Mouse (Mus musculus) c-Kit-negative CD71-positive TER-119-positive erythroid progenitor cells, embryonic 14.5 days (primary cell): Measurements from ENCODE around the gene Tchhl1.
"Not testable (repeated sequence)": the region's sequence is repeated elsewhere in the genome, so short reads cannot be mapped to it uniquely, and the experiment has no call there.

Source experiments
- DNase-seq: peaks from one replicate; pipeline ENCODE4 v3.0.0-alpha.2; 2013; ENCODE audit warnings: low read depth, low spot score

The Tchhl1 gene

DNA sequence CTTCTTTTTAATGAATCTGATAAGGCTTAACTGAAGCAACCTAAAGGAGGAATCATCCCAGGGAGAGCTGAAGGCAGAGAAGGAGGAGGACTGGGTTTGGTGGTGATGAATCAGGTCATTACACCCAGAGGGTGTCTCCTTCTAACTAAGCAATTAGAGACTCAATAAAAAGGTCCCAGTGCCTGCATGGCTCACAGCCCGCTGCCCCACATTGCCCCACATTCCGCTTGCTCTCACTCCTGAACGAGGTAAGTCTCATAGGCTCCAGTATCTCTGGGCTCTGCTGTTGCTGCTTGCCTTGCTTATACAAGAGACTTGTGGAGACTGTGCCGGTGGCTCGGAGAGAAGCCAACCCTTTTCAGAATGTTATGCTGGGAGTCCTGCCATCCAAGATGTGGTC, at the start of gene Tchhl1:
Tchhl1 (plus strand) TSS at position 194 of the 400 bp plus-strand sequence.
- no peak for DNase-seq

DNA sequence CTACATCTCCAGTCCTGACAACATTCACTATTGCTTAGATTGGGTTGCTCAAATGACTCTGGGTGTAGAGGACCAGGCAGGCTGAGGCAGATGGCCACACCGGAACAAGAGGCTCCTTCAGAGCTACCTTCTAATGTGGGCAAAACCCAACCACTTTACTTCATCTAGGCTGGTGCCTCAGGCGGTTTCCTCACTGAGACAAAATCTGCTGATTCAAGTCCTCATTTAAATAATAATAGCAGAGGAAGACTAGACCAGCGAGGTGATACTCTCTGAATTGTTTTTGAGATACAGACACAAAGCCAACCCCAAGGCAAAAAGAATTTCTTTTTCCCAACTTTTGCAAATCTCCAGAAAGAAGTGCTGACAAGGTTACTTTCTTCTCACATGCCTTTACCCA, 36.9 kb upstream of the Tchhl1 start:
- DNase-seq, result no peak

DNA sequence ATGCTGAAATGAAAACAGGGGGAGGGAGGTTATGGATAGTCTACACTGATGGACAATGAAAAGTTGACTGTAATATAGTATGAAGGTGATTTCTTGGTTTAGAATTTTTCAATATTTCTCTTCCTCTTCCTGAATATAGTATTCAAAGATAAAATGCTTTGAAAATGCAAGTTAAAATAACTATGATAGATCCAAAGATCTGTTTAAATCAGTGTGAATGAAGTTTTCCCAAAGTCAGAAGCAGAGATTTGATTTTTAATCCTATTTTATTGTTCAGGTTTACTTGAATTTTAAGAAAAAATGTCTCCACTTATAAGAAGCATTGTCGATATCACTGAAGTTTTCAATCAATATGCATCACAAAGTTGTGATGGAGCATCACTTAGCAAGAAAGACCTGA, 26.5 kb upstream of the Tchhl1 start, which contains the start of gene Tchh:
Tchh (plus strand) TSS at position 301 of the 400 bp plus-strand sequence.
- no peak for DNase-seq

DNA sequence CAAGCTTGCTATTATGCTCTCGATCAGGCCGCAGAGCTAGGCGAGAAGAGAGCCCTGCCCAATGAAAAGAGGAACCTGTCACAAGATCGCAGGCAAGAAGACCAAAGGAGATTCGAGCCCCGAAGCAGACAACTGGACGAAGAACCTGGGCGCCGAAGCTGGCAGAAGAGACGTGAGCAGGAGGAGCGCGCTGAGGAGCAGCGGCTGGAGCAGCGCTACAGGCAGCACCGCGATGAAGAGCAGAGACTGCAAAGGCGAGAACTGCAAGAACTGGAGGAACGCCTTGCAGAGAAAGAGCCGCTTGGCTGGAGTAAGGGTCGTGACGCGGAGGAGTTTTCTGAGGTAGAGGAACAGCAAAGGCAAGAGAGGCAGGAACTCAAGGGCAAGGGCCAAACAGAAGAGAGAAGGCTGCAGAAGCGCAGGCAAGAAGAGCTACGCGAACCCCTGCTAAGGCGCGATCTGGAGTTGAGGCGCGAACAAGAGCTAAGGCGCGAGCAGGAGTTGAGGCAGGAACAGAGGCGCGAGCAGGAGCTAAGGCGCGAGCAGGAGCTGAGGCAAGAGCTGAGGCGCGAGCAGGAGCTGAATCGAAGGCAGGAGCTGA, 25.0 kb upstream of the Tchhl1 start:
- DNase-seq, result no peak

DNA sequence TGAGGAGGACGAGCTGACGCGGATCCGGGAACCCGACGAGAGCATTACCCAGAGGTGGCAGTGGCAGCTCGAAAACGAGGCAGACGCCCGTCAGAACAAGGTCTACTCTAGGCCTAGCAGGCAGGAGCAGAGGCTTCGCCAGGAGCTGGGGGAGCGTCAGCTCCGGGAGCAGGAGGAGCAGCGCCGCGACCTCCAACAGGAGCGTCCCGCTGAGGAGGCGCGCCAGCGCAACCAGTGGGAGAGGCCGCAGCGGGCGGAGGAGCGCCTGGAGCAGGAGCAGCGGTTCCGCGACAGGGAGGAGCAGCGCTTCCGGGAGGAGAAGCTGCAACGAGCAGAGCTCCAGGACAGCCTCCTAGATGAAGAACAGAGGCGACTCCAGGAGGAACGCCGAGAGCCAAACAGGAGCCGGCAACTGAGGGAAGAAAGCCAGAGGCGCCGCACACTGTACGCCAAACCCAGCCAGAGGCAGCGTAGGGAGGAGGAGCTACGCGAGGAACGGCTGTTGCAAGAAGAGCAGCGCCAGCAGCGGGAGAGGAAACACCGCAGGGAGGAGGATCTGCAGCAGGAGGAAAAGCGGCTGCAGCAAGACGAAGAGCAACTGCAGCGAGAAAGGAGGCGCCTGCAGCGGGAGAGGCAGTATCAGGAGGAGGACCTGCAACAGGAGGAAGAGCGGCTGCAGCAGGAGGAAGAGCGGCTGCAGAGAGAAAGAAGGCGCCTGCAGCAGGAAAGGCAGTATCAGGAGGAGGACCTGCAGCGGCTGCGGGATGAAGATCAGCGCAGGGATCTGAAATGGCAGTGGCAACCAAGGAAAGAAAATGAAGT, 24.0 kb upstream of the Tchhl1 start:
- no peak for DNase-seq

DNA sequence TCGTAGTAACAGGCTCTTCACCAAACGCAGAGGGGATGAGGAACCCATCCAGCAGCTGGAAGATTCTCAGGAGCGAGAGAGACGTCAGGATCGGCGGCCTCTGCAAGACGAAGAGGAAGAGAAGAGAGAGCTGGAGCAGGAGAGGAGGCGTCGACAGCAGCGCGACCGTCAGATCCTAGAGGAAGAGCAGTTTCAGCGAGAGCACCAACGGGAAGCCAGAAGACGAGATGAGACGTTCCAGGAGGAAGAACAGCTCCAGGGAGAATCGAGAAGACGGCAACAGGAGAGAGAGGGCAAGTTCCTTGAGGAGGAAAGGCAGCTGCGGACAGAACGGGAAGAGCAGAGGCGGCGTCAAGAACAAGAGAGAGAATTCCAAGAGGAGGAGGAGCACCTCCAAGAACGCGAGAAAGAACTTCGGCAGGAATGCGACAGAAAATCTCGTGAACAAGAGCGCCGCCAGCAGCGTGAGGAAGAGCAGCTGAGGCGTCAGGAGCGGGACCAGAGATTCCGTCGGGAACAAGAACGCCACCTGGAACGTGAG, 23.3 kb upstream of the Tchhl1 start:
- DNase-seq, result no peak

DNA sequence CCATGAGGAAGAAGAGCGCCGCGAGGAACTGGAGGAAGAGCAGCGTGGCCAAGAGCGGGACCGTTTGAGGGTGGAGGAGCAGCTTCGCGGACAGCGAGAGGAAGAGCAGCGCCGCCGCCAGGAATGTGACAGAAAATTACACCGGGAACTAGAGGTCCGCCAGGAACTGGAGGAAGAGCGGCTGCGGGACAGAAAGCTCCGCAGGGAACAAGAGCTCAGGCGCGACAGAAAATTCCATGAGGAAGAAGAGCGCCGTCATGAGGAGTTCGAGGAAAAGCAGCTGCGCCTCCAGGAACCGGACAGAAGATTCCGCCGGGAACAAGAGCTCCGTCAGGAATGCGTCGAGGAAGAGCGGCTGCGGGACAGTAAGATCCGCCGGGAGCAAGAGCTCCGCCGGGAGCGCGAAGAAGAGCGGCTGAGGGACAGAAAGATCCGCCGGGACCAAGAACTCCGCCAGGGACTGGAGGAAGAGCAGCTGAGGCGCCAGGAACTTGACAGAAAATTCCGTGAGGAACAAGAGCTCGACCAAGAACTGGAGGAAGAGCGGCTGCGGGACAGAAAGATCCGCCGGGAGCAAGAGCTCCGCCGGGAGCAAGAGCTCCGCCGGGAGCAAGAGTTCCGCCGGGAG, 22.3 kb upstream of the Tchhl1 start:
- no peak for DNase-seq

DNA sequence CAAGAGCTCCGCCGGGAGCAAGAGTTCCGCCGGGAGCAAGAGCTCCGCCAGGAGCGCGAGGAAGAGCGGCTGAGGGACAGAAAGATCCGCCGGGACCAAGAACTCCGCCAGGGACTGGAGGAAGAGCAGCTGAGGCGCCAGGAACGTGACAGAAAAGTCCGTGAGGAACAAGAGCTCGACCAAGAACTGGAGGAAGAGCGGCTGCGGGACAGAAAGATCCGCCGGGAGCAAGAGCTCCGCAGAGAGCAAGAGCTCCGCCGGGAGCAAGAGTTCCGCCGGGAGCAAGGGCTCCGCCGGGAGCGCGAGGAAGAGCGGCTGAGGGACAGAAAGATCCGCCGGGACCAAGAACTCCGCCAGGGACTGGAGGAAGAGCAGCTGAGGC, 21.8 kb upstream of the Tchhl1 start:
- not testable (repeated sequence) for DNase-seq

DNA sequence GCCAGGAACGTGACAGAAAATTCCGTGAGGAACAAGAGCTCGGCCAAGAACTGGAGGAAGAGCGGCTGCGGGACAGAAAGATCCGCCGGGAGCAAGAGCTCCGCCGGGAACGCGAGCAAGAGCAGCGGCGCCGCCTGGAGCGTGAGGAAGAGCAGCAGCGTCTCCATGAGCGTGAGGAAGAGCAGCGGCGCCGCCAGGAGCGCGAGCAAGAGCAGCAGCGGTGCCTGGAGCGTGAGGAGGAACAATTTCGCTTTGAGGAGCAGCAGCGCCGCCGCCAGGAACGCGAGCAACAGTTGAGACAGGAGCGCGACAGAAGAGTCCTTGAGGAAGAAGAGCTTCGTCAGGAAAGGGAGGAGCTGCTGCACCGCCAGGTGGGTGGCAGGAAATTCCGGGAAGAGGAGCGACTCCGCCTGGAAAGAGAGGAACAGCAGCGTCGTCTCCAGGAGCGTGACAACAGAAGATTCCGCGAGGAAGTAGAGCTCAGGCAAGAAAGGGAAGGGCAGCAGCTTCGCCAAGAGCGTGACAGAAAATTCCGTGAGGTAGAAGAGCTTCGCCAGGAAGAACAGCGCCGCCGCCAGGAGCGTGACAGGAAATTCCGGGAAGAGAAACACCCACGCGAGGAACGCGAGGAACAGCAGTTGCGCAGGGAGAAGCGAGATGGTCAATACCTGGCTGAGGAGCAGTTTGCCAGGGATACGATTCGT, 21.3 kb upstream of the Tchhl1 start:
- no peak for DNase-seq

DNA sequence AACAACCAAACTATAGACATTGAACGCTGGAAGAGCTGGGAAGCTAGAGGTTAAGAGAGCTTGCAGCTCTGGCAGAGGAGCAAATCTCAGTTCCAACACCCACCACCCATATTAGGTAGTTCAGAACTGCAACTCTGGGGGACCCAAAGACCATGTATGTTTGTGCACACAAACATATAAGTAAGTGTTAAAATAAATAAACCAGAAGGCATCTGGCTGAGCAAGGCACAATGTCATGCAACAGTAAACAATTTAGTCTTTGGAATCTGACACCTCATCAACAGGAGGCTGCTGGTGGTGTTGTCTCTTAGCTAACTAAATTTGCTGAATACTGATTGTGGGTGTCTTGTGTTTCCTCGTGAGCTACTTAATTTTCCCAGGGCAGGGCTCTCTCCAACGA, 2.0 kb upstream of the Tchhl1 start:
- no peak for DNase-seq

DNA sequence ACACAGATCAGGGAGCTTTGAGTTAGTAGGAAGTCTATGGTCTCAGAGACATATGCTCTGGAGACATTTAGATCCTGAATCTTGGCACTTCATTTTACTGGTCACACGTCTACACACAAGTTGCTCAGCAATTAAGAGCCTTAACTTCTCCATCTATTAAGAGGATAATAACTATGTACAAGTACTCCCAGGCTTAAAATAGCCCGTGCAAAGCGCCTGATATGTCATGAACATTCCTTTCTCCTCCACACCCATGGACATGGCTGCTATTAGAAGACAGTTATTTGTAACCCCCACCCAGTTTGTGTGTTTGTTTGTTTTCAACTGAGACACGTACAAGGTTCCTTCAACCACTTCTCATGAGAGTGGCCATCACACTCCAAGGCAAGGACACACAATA, 1.4 kb upstream of the Tchhl1 start:
- DNase-seq, result no peak

DNA sequence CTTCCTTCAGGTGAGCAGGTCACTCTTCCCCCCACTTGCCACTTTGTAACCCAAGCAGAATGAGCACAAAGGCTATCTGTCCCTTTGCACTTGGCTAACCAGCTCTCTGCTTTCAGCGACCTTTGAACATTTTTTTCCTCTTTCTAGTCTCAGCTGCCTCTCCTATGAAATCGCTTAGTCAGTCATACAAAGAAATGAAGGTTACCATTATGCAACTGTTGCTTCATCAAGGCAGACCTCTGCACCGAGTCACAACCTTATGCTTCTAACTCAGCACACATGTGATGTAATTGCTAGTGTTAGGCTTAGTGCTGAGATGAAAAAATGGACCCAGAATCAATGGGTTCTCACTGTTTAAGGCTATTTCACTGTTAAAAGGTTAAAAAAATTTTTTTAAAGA, 1.1 kb downstream of the Tchhl1 start:
- no peak for DNase-seq

DNA sequence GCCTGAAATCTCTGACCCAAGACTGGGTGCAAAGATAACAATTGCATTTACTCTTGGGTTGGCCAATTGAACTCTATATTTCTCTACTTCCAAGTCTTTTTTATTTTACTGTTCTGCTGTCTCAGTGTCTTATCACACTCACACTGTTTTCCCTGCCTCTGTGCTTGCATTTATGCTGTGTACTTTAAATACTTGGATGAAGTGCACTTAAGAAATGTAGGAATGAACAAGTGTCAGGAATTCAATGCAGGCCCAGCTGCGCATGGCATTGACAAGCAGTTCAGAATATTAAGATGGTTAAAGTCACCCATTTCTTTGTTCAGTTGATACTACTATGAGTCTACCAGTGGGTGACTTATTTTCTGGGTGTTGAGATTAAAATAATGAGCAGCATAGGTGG, 11.5 kb downstream of the Tchhl1 start:
- DNase-seq, result no peak

DNA sequence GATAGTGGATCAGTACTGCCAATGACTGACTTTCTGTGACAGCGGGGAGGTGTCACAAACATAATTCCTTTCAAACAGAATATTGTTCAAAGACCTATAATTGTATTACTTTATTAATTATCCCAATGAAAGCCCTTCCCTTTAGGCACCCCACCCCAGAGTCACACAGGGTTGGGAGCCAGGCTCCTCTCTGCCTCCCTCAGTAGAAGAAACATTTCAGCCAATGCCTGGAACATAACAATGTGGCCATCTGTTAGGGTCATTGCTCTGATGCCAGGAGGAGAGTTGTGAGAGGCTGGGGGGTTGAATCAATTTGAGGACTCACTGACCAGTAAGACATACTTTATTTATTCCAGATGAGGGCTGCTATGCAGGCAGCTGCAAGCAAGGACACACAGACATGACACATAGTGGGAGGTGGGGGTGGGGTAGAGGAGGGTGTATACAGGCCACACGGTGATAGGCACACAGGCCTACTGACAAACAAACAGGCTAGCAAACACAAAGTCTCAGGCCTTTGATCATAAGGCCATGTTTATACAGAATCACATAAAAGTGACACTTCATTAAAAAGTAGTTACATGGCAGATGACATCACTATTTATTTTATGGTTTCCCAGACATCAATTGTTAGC, 13.5 kb downstream of the Tchhl1 start:
- DNase-seq, result no peak

DNA sequence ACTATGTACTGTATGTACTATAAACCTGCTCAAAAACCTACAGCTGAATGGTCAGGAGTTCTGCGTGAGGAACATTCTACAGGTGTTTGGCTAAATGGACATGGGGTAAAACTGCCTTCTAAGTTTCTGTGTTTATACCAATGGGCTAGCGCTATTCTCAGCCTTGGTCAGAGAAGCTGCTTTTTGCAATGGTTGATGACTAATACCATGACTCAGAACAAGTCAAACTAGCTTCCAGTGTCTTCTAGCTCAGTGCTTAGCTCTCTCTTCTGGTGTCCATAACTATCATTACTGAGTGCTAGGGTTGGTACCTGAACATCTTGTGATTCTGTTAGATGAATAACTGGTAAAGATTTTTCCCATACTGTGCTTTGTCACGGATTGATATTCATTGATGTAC, 17.1 kb downstream of the Tchhl1 start:
- no peak for DNase-seq

DNA sequence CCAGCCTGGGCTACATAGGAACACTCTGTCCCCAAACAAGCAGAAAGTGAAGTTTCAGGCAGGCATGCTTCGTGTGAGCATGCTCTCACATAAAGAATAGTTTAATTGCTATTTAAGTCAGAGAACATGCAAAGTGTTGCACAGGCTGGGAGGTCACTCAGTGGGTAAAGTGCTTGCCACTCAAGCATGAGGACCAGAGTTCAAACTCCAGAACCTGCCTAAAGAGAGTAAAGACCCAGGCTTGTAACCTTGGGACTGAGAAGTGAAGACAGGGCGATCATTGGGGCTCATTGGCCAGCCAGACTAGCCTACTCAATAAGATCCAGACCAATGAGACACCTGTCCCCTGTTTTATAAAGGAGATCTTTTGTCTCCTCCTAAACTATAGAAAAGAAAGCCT, 20.0 kb downstream of the Tchhl1 start:
- no peak for DNase-seq

DNA sequence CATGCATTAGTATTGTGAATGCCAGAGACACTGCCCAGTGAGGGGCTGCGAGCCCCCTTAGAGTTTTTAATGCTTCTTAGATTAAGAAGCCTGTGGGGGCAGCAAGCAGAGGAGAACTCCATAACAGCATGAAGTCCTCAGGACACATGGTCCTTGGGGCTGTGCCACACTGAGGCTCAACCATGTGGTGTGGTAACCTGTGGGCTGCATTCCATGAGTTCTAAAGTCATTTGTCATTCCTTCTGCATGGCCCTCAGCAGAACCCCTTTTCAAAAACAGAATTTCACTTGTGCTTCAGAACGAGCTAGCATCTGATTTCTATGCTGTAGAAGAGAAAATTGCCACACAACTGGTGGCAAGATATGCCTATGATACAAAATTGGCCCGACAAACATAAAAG, 23.6 kb downstream of the Tchhl1 start:
- no peak for DNase-seq

DNA sequence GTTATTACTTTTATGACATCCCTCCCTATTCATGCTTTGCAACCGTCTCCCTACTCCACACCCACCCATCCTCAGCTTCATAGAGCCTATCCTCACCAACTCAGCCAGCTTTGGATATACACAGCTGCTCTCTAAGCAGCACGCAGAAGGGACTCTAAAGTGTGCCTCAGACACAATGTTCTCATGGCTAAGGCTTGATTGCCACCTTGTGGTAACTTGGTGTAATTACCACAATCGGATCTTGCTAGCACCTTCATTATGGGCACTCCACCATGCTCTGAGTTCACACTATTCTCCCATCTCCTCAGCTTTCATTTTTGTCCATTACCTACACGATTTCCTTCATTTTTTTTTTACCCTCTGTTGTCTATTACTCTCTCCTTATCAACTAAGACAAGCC, 25.4 kb downstream of the Tchhl1 start:
- peak; percentile 13 for DNase-seq

DNA sequence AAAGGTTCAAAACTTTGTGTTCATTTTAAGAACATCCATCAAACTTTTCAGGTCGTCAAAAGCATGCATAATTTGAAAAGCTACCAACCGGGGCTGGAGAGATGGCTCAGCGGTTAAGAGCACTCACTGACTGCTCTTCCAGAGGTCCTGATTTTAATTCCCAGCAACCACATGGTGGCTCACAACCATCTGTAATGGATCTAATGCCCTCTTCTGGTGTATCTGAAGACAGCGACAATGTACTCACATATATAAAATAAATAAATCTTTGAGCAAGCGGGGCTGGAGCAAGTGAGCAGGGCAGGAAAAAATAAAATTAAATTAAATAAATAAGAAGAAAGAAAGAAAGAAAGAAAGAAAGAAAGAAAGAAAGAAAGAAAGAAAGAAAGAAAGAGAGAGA, 26.2 kb downstream of the Tchhl1 start:
- DNase-seq, result not testable (repeated sequence)

DNA sequence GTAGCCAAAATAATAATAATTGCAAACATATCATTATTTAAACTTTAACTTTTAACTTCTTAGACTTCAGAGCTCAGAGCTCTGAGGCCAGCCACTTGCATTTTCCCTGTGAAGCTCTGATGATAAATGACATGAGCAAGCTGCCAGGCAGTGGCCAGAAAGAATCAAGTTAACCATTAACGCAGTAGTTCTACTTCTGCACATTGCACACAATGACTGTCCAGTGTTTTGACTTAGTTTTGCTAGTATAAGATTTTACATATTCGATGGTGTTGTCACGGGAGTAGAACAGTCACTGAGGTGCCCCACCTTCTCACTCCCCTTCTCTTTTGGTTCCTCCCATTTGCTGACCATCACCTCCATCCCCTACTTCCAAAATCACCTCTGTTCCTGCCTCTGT, 28.6 kb downstream of the Tchhl1 start:
- DNase-seq, result no peak

DNA sequence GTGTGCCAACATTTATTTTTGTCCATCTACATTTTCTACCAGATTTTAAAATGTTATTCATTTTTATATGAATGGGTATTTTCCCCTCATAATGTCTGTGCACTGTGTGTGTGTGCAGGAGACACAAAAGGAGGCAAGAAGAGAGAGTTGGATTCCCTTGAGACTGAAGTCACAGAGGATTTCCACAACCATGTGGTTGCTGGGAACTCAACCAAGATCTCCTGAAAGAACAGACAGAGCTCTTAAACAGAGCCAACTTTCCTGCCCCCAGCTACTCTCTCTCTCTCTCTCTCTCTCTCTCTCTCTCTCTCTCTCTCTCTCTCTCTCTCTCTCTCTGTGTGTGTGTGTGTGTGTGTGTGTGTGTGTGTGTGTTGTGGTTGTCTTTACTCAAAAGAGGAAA, 30.6 kb downstream of the Tchhl1 start:
- no peak for DNase-seq
